Mouse (Mus musculus) yolk sac, embryonic 10.5 days (tissue): ENCODE results near the gene Olfr149.
"Not testable (repeated sequence)": the region's sequence is repeated elsewhere in the genome, so short reads cannot be mapped to it uniquely, and the experiment has no call there.

Experiments
- DNase-seq: peaks from one replicate; pipeline ENCODE4 v3.0.0-alpha.2; 2017; ENCODE audit warnings: low spot score

The Olfr149 gene

DNA sequence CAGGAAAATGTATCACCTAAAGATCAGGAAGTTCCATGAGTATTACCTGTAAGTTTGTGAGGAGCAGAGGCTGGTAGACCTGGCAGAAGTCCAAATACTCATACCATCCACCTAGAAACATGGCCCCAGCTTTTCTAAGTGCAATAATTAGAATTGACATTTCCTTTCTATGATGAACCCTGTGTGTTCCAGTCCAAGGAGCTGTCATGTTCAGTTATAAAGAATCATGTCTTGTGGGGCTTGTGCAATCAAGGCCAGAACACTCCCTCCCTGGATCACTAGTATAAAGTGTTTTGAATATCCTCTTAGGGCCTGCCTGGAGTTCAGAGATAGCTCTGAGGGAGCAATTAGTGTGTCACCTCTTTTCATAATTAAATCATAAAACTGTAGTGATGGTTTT is at the start of gene Olfr149:
TSS of gene Olfr149 (minus strand) at position 101 of the 400 bp plus-strand sequence.
- no peak for DNase-seq

DNA sequence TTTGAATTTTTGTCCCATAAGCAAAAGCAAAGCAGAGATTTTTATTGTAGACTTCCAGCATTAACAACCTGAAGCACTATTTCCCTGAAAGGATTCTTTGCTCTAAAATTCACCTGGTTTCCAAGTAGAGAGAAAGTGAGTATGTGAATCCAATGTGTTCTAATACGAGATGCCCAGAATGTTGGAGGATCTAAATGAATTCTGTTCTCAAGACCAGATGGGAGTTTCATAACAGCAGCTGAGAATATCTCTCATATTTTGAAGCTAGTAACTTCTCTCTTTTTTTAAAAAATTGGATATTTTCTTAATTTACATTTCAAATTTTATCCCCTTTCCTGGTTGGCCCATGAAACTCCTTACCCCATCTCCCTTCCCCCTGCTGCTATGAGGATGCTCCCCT is 39.5 kb upstream of the Olfr149 start:
- no peak for DNase-seq

DNA sequence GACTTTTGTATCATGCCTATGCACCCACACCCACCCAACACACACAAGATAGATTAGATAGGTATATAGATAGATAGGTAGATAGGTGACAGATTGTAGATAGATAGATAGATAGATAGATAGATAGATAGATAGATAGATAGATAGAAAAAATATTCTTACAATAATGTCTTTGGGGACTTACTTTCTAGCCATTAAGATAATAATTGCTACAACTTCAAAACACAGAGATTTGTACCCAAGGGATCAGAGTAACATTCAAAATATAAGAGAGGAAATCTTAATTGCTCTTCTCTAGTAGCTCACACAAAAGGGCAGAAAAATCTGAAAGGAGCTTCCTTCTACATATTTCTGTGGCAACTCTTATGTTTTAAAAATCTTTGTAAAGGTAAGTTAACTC is 39.0 kb upstream of the Olfr149 start, which contains the start of gene Olfr967:
TSS of gene Olfr967 (plus strand) at position 301 of the 400 bp plus-strand sequence.
- no peak for DNase-seq

- no peak for DNase-seq
Observed at GRCm38 (mm10) chr9:39740741-39741140, 33.8 kb upstream of the Olfr149 start.

DNA sequence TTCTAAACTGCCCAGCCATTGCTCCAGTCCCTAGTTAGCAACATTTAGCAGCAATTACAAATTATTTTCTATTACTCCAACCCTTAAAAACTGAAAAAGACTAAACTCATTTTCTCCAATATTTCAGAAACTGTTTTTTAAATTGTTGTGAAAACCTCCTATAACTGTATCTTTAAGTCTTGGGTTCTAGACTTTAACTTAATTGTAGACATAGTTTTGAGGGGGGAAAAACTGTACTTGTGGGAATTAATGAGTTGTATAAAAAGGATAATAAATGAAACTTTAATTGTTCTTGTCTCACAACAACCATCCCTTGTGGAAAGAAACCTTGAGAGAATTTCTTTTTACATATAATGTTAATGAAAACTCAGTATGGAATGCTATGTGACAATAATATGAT is 23.8 kb upstream of the Olfr149 start, which contains the start of gene Olfr150:
TSS of gene Olfr150 (plus strand) at position 301 of the 400 bp plus-strand sequence.
- no peak for DNase-seq

DNA sequence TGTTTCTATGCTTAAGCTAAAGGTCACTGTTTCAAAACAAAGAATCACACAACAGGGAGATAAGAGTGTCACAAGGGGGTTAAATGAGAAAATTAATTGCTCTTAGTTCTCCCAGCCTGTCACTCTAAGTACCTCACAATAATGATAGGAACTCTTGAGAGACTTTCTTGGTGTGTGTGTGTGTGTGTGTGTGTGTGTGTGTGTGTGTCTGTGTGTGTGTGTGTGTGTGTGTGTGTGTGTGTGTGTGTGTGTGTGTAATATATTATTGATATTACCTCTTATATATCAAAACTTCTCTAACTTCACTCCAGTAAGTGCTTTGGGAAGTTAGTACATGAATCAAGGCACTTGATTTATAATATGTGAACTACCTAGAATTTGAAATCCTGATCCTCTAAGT is 4.1 kb upstream of the Olfr149 start, which contains the start of gene Olfr965:
TSS of gene Olfr965 (plus strand) at position 301 of the 400 bp plus-strand sequence.
- no peak for DNase-seq

DNA sequence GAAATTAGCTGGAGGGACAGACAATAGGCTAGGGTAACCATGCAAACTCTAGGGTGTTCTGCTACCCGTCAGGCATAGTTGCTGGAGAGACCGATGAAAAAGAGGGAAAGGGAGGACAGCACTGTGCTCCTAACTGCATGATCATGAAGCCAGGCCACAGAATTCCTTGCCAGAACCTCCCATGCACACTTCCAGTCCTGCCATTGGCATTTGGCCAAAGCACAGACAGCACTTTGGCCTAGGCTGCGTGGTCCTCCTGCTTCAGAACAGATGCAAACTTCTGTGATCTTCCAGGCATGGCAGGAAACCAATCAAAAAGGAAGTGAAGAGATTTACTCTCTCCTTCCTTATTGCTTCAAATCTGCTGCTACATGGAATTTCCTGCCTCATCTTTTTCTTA is 2.0 kb upstream of the Olfr149 start:
- DNase-seq, result no peak

GRCm38 (mm10) chr9:39701123-39701522 is 5.8 kb downstream of the Olfr149 start:
- DNase-seq, result not testable (repeated sequence)

DNA sequence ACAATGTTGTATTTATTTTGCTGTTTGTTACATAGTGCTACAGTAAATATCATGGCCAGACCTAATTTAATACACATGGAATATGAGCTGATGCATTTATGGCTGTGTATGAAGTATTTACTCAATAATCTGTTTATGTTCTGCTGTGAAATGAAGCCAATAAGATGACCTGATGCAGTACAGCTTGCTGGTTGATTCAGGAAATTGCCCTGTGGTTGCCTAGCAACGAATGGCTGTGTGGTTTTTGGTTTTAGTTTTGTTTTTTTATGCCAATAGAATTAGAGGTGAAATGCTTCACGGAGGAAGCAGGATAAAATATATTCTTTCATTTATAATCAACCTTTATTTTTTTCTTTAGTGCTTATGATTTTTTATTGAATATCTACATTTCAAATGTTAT is 27.6 kb downstream of the Olfr149 start:
- no peak for DNase-seq

DNA sequence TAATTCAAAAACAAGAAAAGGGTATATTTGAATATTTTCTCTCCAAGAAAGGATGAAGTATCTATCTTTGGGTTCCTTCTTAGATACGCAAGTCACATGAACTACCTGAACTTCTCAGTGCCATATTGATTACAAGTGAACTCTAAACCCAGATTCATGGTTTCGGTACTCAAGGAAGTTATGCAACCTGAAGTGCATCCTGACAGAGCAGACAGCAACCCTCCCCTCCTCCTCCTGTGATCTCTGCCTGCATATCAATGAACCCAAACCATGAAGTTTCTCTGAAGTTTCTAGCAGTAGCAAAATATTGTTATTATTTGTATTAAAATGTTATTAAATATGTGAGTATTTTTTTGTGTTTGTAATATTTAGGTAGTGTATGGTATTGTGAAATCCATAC is 28.4 kb downstream of the Olfr149 start:
- no peak for DNase-seq

GRCm38 (mm10) chr9:39674820-39675219 is 32.1 kb downstream of the Olfr149 start:
- DNase-seq, result no peak

GRCm38 (mm10) chr9:39669723-39670122 is 37.2 kb downstream of the Olfr149 start:
- no peak for DNase-seq

DNA sequence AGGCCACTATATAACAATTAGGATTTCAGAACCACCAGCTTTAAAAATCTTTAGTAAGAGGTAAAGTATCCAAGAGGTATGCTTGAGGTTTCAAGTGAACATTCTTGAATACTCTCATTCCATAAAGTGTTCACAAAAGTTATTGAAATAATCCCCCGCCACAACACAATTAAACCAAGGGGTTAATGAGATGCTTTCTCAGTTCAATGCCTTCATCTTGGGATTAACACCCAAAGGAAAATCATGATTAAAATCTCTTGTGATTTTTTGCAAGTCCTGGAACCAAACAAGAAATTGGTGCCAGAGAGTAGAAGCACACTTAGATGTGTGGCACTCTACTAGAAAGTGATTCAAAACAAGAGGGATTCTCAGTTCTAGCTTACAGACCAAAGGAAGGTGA is 40.0 kb downstream of the Olfr149 start, which contains the start of gene Olfr963:
TSS of gene Olfr963 (plus strand) at position 301 of the 400 bp plus-strand sequence.
- no peak for DNase-seq

- DNase-seq, result no peak
Observed at GRCm38 (mm10) chr9:39654756-39655396, 52.0 kb downstream of the Olfr149 start.
